Mouse (Mus musculus): ENCODE measurements around the gene Man2b2. TPM values are rescaled to one million over a fixed set of nuclear protein-coding genes. Genes with fewer than 3 reads are reported as not detected.

The Man2b2 gene
- polyA plus RNA-seq, 1 experiment from 2014 or later, result 24.9 TPM

GRCm38 (mm10) chr5:36766958-36767703 is 63.3 kb downstream of the Man2b2 start:
- H3K27ac ChIP-seq (replicated peaks), result no peak overlapping the region
- peaks cover 19% of the 10 kb centered on the region; the same call in 1 of the 2 replicates for H3K4me1 ChIP-seq
- 28% methylated on average over 10 of the region's 10 CpGs for WGBS
- no peak for ATAC-seq (ENCODE audit: insufficient number of reproducible peaks, low FRiP score, low TSS enrichment, low read depth)
- no peak overlapping the region for H3K4me3 ChIP-seq (replicated peaks)
- H3K9me3 ChIP-seq (replicated peaks), result no peaks in the 10 kb centered on the region
- no peak overlapping the region for H3K9ac ChIP-seq
- H3K36me3 ChIP-seq, result no peaks in the 10 kb centered on the region
- H3K27me3 ChIP-seq, result no peaks in the 10 kb centered on the region
- H3K4me2 ChIP-seq (replicated peaks), result no peak overlapping the region

DNA sequence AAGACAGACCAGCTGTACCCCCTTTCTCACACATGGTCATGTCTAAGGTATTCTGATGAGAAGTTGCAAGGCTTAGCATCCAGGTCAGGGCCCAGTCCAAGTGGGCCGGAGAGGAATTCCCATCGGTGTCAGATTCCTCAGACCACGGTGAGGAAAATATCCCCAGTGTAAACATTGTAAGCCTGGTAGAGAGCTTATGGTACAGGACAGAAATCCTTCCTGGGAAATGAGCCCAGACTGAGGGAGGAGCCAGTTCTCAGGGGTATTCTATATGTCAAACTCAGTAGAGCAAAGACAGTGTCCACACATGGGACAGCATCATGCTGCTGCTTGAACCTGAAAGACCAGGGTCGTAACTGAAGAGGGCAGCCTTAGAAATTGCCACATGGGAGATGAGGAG is 70.6 kb downstream of the Man2b2 start:
- Histone ChIP-seq H3K9me3 (replicated peaks) (no peaks in the 10 kb centered on the region), H3K4me1 (peaks cover 12% of the 10 kb centered on the region; the same call in 1 of the 2 replicates), H3K27ac (replicated peaks) (no peak overlapping the region), H3K36me3 (no peaks in the 10 kb centered on the region), H3K27me3 (no peaks in the 10 kb centered on the region), H3K4me2 (replicated peaks) (no peak overlapping the region), H3K4me3 (replicated peaks) (no peak overlapping the region), H3K9ac (no peak overlapping the region)
- no peak for ATAC-seq (ENCODE audit: insufficient number of reproducible peaks, low FRiP score, low TSS enrichment, low read depth)
- WGBS, result 50% methylated on average over 4 of the region's 4 CpGs

DNA sequence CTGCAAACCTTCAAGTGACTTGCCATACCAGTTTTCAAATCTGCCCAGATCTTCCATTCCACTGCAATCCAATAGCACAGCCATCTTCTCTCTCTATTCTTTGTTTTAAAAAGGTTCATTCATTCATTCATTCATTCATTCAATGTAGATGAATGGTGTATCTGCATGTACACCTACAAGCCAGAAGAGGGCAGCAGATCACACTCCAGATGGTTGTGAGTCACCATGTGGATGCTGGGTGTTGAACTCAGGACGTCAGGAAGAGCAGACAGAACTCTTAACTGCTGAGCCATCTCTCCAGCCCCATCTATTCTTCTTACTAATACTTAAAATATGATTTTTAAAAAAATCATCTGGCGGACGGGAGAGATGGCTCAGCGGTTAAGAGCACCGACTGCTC is 73.4 kb downstream of the Man2b2 start:
- 68% methylated on average over 5 of the region's 5 CpGs for WGBS
- ATAC-seq (ENCODE audit: insufficient number of reproducible peaks, low FRiP score, low TSS enrichment, low read depth), result no peak
- Histone ChIP-seq H3K4me1 (no peaks in the 10 kb centered on the region), H3K9me3 (replicated peaks) (no peaks in the 10 kb centered on the region), H3K4me3 (replicated peaks) (no peak overlapping the region), H3K36me3 (no peaks in the 10 kb centered on the region), H3K9ac (no peak overlapping the region), H3K27ac (replicated peaks) (no peak overlapping the region), H3K4me2 (replicated peaks) (no peak overlapping the region), H3K27me3 (no peaks in the 10 kb centered on the region)

Other genes starting within 250 kb of the Man2b2 start
- 40.3 and 41.3 TPM in 2 replicates for gene Tbc1d14, start 237.4 kb downstream of the Man2b2 start, polyA plus RNA-seq (2015; fragmentation: Nextera tagmentation; extraction: Ambion mirVana)
- gene D5Ertd579e, start 134.6 kb downstream of the Man2b2 start, polyA plus RNA-seq (2015; fragmentation: Nextera tagmentation; extraction: Ambion mirVana), result 18.3 and 18.6 TPM in 2 replicates
- gene Bloc1s4, start 82.0 kb downstream of the Man2b2 start, polyA plus RNA-seq (2015; fragmentation: Nextera tagmentation; extraction: Ambion mirVana), result 31.2 and 34.1 TPM in 2 replicates
- gene Mrfap1, start 33.9 kb downstream of the Man2b2 start, polyA plus RNA-seq (2015; fragmentation: Nextera tagmentation; extraction: Ambion mirVana), result 531 and 564 TPM in 2 replicates
- 0.92 and 1.0 TPM in 2 replicates for gene Ppp2r2c, start 37.9 kb upstream of the Man2b2 start, polyA plus RNA-seq (2015; fragmentation: Nextera tagmentation; extraction: Ambion mirVana)
- 12.5 and 13.3 TPM in 2 replicates for gene Wfs1, start 158.6 kb upstream of the Man2b2 start, polyA plus RNA-seq (2015; fragmentation: Nextera tagmentation; extraction: Ambion mirVana)

Data from embryonic facial prominence, embryonic 15.5 days (tissue).